Mouse (Mus musculus): ENCODE data around the gene Napa. TPM values are rescaled to one million over a fixed set of nuclear protein-coding genes. Genes with fewer than 3 reads are reported as not detected.
A peak's percentile ranks its signal among the peaks of the same experiment; 100 is the strongest.

Gene Napa
- polyA plus RNA-seq, 1 experiment from 2014 or later, result 196 TPM

- H3K36me3 ChIP-seq, result peaks cover 27% of the 10 kb centered on the region
- 84% methylated on average over 15 of the region's 15 CpGs for WGBS
- no peaks in the 10 kb centered on the region for H3K9me3 ChIP-seq
- H3K4me2 ChIP-seq (replicated peaks), result no peak overlapping the region
- no peak for ATAC-seq (ENCODE audit: low FRiP score, low read depth)
- H3K27me3 ChIP-seq, result no peaks in the 10 kb centered on the region
- no peak overlapping the region for H3K9ac ChIP-seq (replicated peaks)
- no peak overlapping the region for H3K4me3 ChIP-seq
- H3K27ac ChIP-seq (replicated peaks), result no peak overlapping the region
- H3K4me1 ChIP-seq, result peaks cover 29% of the 10 kb centered on the region
Measured at GRCm38 (mm10) chr7:16101726-16102475, 3.6 kb downstream of the Napa start.

- ATAC-seq (ENCODE audit: low FRiP score, low read depth), result no peak
- Histone ChIP-seq H3K4me3 (no peak overlapping the region), H3K4me1 (peaks cover 25% of the 10 kb centered on the region), H3K9me3 (no peaks in the 10 kb centered on the region), H3K4me2 (replicated peaks) (no peak overlapping the region), H3K9ac (replicated peaks) (no peak overlapping the region), H3K27ac (replicated peaks) (0 out of 2 replicates have a peak overlapping the region, but pooled peaks have one; percentile 27), H3K36me3 (peaks cover 35% of the 10 kb centered on the region), H3K27me3 (no peaks in the 10 kb centered on the region)
- 95% methylated on average over 5 of the region's 5 CpGs for WGBS
Measured at GRCm38 (mm10) chr7:16102686-16103226, 4.5 kb downstream of the Napa start.

GRCm38 (mm10) chr7:16103760-16104159 lies 5.5 kb downstream of the Napa start:
- WGBS, result 72% methylated on average over 6 of the region's 6 CpGs
- Histone ChIP-seq H3K27me3 (no peaks in the 10 kb centered on the region), H3K9ac (replicated peaks) (no peak overlapping the region), H3K4me3 (no peak overlapping the region), H3K27ac (replicated peaks) (peak overlapping the region; percentile 54), H3K4me1 (peaks cover 25% of the 10 kb centered on the region), H3K9me3 (no peaks in the 10 kb centered on the region), H3K4me2 (replicated peaks) (no peak overlapping the region), H3K36me3 (peaks cover 46% of the 10 kb centered on the region)
- peak; percentile 53 for ATAC-seq (ENCODE audit: low FRiP score, low read depth)

GRCm38 (mm10) chr7:16104611-16105388 lies 6.5 kb downstream of the Napa start:
- ATAC-seq (ENCODE audit: low FRiP score, low read depth), result no peak
- Histone ChIP-seq H3K9me3 (no peaks in the 10 kb centered on the region), H3K4me2 (replicated peaks) (no peak overlapping the region), H3K4me1 (peaks cover 15% of the 10 kb centered on the region), H3K27me3 (no peaks in the 10 kb centered on the region), H3K36me3 (peaks cover 55% of the 10 kb centered on the region), H3K27ac (replicated peaks) (no peak overlapping the region), H3K4me3 (no peak overlapping the region), H3K9ac (replicated peaks) (no peak overlapping the region)
- WGBS, result 92% methylated on average over 7 of the region's 7 CpGs

- Histone ChIP-seq H3K36me3 (peaks cover 80% of the 10 kb centered on the region), H3K4me2 (replicated peaks) (no peak overlapping the region), H3K27me3 (no peaks in the 10 kb centered on the region), H3K9me3 (no peaks in the 10 kb centered on the region), H3K4me3 (no peak overlapping the region), H3K4me1 (no peaks in the 10 kb centered on the region), H3K27ac (replicated peaks) (no peak overlapping the region), H3K9ac (replicated peaks) (no peak overlapping the region)
- no peak for ATAC-seq (ENCODE audit: low FRiP score, low read depth)
- 92% methylated on average over 9 of the region's 9 CpGs for WGBS
Measured at GRCm38 (mm10) chr7:16108886-16109542, 10.8 kb downstream of the Napa start.

- Histone ChIP-seq H3K9me3 (no peaks in the 10 kb centered on the region), H3K36me3 (peaks cover 84% of the 10 kb centered on the region), H3K4me2 (replicated peaks) (no peak overlapping the region), H3K27ac (replicated peaks) (no peak overlapping the region), H3K4me3 (no peak overlapping the region), H3K9ac (replicated peaks) (no peak overlapping the region), H3K27me3 (no peaks in the 10 kb centered on the region), H3K4me1 (no peaks in the 10 kb centered on the region)
- 94% methylated on average over 8 of the region's 8 CpGs for WGBS
- ATAC-seq (ENCODE audit: low FRiP score, low read depth), result no peak
Measured at GRCm38 (mm10) chr7:16110158-16110557, 11.9 kb downstream of the Napa start.

- H3K9ac ChIP-seq (replicated peaks), result no peak overlapping the region
- peaks cover 96% of the 10 kb centered on the region for H3K36me3 ChIP-seq
- no peaks in the 10 kb centered on the region for H3K4me1 ChIP-seq
- ATAC-seq (ENCODE audit: low FRiP score, low read depth), result no peak
- no peaks in the 10 kb centered on the region for H3K9me3 ChIP-seq
- no peak overlapping the region for H3K4me3 ChIP-seq
- WGBS, result 93% methylated on average over 7 of the region's 7 CpGs
- H3K27ac ChIP-seq (replicated peaks), result no peak overlapping the region
- no peaks in the 10 kb centered on the region for H3K27me3 ChIP-seq
- H3K4me2 ChIP-seq (replicated peaks), result no peak overlapping the region
Measured at GRCm38 (mm10) chr7:16111284-16112090, 13.2 kb downstream of the Napa start.

- peaks cover 64% of the 10 kb centered on the region for H3K36me3 ChIP-seq
- no peak overlapping the region for H3K4me2 ChIP-seq (replicated peaks)
- H3K27me3 ChIP-seq, result no peaks in the 10 kb centered on the region
- ATAC-seq (ENCODE audit: low FRiP score, low read depth), result no peak
- 97% methylated on average over 7 of the region's 7 CpGs for WGBS
- H3K9ac ChIP-seq (replicated peaks), result no peak overlapping the region
- H3K27ac ChIP-seq (replicated peaks), result no peak overlapping the region
- H3K4me3 ChIP-seq, result no peak overlapping the region
- peaks cover 11% of the 10 kb centered on the region for H3K4me1 ChIP-seq
- no peaks in the 10 kb centered on the region for H3K9me3 ChIP-seq
Measured at GRCm38 (mm10) chr7:16116418-16116817, 18.2 kb downstream of the Napa start.

- Histone ChIP-seq H3K4me3 (no peak overlapping the region), H3K9me3 (no peaks in the 10 kb centered on the region), H3K36me3 (peaks cover 58% of the 10 kb centered on the region), H3K4me2 (replicated peaks) (no peak overlapping the region), H3K27me3 (no peaks in the 10 kb centered on the region), H3K27ac (replicated peaks) (no peak overlapping the region), H3K9ac (replicated peaks) (no peak overlapping the region), H3K4me1 (peaks cover 11% of the 10 kb centered on the region)
- WGBS, result 87% methylated on average over 3 of the region's 3 CpGs
- ATAC-seq (ENCODE audit: low FRiP score, low read depth), result no peak
Measured at GRCm38 (mm10) chr7:16117100-16117499, 18.8 kb downstream of the Napa start.

- H3K4me2 ChIP-seq (replicated peaks), result peak within 1 kb of the TSS; percentile 63
- ATAC-seq (ENCODE audit: low FRiP score, low read depth), result peak; percentile 84
- peaks cover 11% of the 10 kb centered on the region for H3K4me1 ChIP-seq
- H3K9ac ChIP-seq (replicated peaks), result peak within 1 kb of the TSS; percentile 66
- H3K27me3 ChIP-seq, result no peaks in the 10 kb centered on the region
- H3K36me3 ChIP-seq, result peaks cover 31% of the 10 kb centered on the region
- H3K4me3 ChIP-seq, result peak within 1 kb of the TSS; percentile 70
- no peaks in the 10 kb centered on the region for H3K9me3 ChIP-seq
- peak within 1 kb of the TSS; percentile 91 for H3K27ac ChIP-seq (replicated peaks)
- WGBS, result 1% methylated on average over 33 of the region's 33 CpGs
Measured at GRCm38 (mm10) chr7:16119569-16120261, 21.5 kb downstream of the Napa start, which contains the start of gene Kptn. Gene Kptn (plus strand): TSS chr7:16119895.

GRCm38 (mm10) chr7:16120262-16120600 lies 22.0 kb downstream of the Napa start:
- no peak; the same call in none of the 2 replicates for ATAC-seq (ENCODE audit: low FRiP score, low read depth)
- no peaks in the 10 kb centered on the region for H3K9me3 ChIP-seq
- H3K36me3 ChIP-seq, result peaks cover 27% of the 10 kb centered on the region
- WGBS, result 47% methylated on average over 9 of the region's 9 CpGs
- no peaks in the 10 kb centered on the region for H3K27me3 ChIP-seq
- no peak overlapping the region; the same call in 1 of the 2 replicates for H3K27ac ChIP-seq (replicated peaks)
- H3K4me1 ChIP-seq, result peaks cover 11% of the 10 kb centered on the region
- peak overlapping the region; percentile 70 for H3K4me3 ChIP-seq
- 0 out of 2 replicates have a peak overlapping the region, but pooled peaks have one; percentile 66 for H3K9ac ChIP-seq (replicated peaks)
- H3K4me2 ChIP-seq (replicated peaks), result peak overlapping the region; percentile 63
